Mouse (Mus musculus): ENCODE data around the gene Ugt1a7c.
"Not testable (repeated sequence)": the region's sequence is repeated elsewhere in the genome, so short reads cannot be mapped to it uniquely, and the experiment has no call there.

DNA sequence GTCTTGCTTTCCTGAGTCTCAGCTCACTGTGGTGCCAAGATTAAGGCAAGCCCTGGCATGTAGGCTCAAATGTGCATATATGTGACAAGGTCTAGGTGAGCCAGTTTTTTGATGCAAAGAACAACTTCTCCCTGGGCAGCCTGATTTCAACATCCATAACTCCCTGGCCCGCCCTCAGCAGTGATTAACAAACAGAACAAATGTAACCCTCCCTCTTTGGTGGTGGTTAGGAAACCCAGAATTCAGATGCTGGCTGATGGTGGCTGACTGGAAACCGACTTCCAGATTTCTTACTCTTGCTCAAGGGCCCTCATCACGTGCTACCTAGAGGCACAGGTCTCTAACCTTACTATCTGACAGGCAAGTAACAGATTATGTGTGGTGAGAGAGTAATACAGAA is 8.2 kb downstream of the Ugt1a7c start, which contains the start of gene Ugt1a6b:
- TF ChIP-seq POLR2A (IDR thresholded peaks at IDR 0.05; ENCODE audit: borderline replicate concordance, extremely low read depth, low read depth, low read length); CTCF (IDR thresholded peaks at IDR 0.05; ENCODE audit: insufficient read depth, low read length): not testable (repeated sequence)
